Mouse (Mus musculus): Measurements from ENCODE around the gene Mapk3.
"Not testable (repeated sequence)": the region's sequence is repeated elsewhere in the genome, so short reads cannot be mapped to it uniquely, and the experiment has no call there.

Gene Mapk3

GRCm38 (mm10) chr7:126759050-126759671 is at the start of gene Mapk3:
Gene Mapk3, plus strand, starts transcription at chr7:126759601.
- DNase-seq, result peak; percentile 88 to 92

DNA sequence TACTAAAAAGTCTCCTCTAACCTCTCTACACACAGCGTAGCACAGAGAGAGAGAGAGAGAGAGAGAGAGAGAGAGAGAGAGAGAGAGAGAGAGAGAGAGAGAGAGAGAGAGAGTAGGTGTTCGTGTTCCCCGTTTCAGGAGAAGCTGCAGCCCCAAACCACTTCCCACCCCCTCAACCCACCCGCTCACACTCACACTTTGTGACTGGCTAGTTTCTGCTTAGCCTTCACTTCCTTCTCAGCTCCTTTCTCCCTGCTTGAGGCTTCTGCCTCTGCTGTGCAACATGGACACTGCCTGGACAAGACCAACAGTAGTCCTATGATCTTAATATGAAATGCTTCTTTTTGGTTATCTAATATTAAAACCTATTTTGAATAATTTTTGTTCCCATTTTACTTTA is 49.1 kb upstream of the Mapk3 start:
- peak in 1 of 2 experiments; percentile 51 for DNase-seq

DNA sequence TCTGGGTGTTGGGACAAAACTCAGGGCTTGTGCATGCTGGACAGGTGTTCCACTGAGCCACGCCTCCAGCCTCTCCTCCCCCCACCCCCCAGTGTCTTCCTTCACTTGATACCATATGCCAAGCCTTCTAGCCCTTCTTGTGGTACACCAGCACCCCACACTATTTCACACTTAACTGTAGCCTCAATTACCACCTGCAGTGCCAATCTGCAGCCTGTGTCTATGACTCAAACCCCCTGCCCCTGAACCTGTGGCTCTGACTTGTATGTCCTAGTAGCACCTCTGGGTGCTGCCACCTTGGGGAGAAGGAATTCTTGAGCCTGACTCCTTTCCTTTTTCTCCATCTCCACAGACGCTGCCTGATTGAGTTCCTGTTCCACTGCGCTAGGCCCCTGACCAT is 47.5 kb upstream of the Mapk3 start:
- DNase-seq, result peak; percentile 46 to 71

GRCm38 (mm10) chr7:126715679-126716078 is 43.7 kb upstream of the Mapk3 start:
- DNase-seq, result no peak

DNA sequence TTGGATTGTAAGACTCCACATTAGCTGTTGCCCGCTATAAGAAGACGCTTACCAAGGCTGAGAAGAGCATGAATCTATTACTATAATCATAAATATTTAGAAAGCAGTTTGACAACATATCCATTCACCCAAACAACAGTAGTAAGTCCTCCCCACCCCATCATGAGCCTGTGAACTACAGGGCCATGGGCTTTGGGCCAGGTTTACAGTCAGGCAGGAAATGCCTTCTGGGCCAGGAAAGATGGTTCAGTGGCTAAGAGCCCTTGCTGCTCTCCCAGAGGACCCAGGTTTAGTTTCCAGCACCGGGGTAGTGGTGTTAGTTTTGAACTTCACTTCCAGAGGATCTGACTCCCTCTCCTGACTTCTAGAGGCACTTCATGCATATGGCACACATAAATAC is 41.8 kb upstream of the Mapk3 start:
- DNase-seq, result no peak

DNA sequence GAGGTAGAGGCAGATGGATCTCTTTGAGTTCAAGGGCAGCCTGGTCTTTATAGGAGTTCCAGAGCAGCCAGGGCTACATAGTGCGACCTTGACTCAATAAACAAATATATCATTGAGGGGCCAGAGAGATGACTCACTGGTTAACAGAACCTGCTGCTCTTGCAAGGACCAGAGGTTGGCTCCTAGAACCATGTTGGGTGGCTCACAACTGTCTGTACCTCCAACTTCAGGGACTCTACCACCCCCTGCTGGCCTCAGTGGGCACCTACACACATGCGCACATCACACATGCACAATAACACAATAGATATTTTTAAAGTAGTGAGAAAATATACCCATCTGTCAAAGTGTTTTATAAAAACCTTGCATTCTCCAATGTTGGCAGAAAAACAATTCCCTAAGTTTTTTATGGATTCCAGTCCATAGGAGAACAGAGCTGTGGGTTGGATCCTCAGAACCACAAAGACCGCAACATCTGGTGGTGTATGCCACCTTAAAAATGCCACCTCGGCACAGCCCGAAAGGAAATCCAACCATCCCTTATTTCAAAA is 40.5 kb upstream of the Mapk3 start:
- DNase-seq, result no peak

GRCm38 (mm10) chr7:126721635-126722034 is 37.8 kb upstream of the Mapk3 start:
- no peak for DNase-seq

DNA sequence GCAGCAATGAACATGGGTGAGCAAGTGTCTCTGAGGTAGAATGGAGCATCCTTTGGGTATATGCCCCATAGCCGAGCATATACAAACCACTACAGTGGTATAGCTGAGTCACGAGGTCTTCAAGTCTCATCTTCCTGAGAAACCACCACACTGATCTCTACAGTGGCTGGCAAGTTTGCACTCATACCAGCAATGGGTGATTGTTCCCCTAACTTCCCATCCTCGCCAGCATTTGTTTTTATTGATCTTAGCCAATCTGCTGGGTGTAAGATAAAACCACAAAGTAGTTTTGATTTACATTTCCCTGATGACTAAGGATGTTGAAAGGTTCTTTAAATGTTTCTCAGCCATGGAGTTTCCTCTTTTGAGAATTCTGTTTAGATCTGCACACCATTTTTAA is 34.3 kb upstream of the Mapk3 start:
- DNase-seq, result no peak

GRCm38 (mm10) chr7:126725667-126726066 is 33.7 kb upstream of the Mapk3 start:
- no peak for DNase-seq

GRCm38 (mm10) chr7:126730256-126730789 is 29.1 kb upstream of the Mapk3 start:
- not testable (repeated sequence) for DNase-seq

- DNase-seq, result no peak
Observed at GRCm38 (mm10) chr7:126736122-126736521, 23.3 kb upstream of the Mapk3 start.

- DNase-seq, result no peak
Observed at GRCm38 (mm10) chr7:126739551-126739950, 19.9 kb upstream of the Mapk3 start.

DNA sequence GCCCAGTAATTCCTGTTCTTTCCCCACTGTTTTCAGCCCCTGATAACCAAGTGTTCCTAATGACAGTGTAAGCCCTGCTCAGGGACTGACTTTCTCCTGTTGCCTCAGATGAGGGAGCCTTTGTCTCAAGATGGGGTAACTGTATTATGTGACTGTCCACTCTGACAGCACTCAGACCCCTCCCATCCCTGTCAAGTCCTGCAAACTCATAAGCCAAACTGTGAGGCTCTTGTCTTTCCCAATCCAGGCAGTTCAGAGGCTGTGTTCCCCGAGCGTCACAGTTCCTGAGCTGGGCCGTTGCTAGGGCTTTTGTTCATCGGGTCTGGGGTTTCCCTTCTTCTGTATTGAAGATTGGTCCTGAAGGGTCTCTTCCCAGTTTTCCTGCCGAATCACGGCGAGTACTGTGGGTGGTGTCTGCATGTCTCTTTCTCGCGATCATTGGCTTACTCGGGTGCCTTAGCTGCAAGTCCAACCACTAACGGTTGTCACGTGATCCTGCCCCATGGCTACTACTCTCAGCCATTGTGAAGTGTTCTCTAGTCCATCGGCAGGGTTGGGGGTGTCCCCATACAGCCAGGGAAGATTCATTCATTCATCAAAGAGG is 19.2 kb upstream of the Mapk3 start:
- no peak for DNase-seq

DNA sequence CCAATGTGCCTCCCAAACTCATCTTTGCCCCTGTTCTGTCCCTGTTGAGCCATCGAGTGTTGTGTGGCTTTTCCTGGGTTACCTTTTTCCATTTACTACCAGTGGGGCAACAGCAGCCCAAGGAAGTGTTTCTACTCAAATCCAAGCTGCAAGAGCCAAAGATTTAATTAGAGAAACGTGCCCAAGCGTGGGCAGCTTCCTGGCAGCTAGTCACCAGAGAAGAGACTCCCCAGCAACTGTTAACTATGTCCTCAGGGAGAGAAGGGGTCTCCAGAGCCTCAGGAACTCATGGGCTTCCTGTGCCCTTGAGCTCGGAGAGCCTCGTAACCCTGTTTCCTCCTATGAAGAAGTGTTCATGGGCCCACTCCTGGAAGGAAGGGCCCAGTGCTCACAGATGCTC is 18.4 kb upstream of the Mapk3 start:
- no peak for DNase-seq

- DNase-seq, result no peak
Observed at GRCm38 (mm10) chr7:126741452-126741851, 17.9 kb upstream of the Mapk3 start.

DNA sequence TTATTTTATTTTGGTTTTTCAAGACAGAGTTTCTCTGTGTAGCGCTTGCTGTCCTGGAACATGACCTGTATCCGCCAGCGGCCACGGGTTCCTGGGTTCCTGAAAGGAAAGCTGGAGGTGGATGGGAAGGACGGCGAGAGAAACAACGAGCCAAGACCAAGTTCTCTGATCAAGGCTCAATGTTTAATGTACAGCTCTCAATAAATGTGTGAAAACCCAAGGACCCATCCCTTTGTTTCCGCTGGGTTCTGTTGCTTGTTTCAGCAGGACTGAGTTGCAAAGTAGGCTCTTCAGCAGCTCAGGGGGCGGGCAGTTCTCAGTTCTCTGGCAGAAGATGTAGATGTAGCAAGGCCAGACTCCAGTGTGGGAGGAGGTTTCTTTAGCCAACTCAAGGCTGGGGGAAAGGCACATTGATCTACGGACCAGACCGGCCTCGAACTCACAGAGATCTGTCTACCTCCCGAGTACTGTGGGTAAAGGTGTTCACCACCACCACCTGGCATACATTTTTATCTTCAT is 17.4 kb upstream of the Mapk3 start:
- no peak for DNase-seq

DNA sequence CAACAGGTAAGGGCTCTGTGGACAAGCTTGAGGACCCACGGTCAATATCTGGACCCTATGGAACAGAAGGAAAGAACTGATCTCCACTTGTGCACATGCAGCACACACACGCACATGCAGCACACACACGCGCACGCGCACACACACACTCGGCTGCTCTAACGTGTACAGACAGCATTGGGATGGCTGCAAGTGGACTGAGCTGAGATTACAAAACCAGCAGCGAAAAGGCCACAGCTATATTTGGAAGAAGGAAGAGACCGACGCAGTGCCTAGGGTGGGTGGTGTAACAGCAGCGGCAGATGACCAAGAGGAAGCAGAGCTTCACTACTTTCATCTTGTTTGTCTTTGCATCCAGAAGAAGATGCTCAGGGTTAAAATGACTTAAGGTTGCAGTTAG is 13.3 kb upstream of the Mapk3 start:
- no peak for DNase-seq

DNA sequence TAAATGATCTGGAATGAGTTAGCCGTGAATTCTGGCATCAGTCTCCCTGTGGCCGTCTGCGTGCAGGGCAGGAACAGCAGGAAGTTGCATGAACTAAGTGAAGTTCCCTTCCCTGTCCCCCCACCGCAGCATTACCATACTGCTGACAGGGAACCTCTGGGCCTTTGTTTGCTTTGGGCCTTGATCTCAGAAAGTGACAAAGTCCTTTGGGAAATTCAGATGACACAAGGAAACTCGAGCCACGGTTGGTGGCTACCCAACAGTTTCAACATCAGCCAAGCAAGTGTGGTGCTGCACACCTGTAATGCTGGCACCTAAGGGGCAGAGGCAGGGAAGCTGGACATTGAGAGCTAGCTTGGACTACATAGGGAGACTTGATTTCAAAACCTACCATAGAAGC is 12.6 kb upstream of the Mapk3 start:
- peak in 1 of 2 experiments; percentile 18 for DNase-seq

GRCm38 (mm10) chr7:126748824-126749223 is 10.6 kb upstream of the Mapk3 start:
- no peak for DNase-seq

DNA sequence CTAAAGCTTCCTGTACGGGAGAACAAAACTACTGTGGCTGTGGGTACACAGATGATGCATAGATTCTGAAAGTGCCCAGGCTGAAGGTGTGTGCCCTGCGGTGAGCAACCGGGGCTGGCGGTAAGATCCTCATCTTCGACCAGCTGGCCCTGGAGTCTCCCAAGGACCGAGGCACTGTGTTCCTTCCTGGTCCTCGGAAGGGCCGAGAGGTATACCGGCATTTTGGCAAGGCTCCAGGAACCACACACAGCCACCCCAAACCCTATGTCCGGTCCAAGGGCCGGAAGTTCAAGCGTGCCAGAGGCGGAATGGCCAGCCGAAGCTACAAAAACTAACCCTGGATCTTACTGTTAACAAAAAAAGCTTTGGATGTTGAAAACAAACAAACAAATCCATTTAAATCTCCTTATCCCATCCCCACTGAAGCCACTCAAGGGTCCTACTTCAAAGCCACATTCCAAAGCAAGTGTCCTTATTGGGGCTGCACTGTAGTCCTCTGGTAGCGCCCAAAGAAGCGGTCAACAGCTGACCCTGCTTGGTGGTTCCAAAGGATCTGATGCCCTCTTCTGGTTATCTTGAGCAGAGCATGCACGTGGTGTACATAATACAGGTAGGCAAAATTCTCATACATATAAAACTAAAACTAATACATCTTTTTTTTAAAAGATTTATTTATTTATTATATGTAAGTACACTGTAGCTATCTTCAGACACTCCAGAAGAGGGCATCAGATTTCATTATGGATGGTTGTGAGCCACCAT is 9.6 kb upstream of the Mapk3 start:
- no peak for DNase-seq

- DNase-seq, result peak; percentile 63 to 67
Observed at GRCm38 (mm10) chr7:126754866-126755265, 4.5 kb upstream of the Mapk3 start.

GRCm38 (mm10) chr7:126758539-126758938 is 862 bp upstream of the Mapk3 start:
- no peak for DNase-seq

- DNase-seq, result no peak
Observed at GRCm38 (mm10) chr7:126759672-126760390, 430 bp downstream of the Mapk3 start.

All from thymus, postnatal 36 days (tissue).